Mouse (Mus musculus): ENCODE results near the gene Msantd2. TPM values are rescaled to one million over a fixed set of nuclear protein-coding genes. Genes with fewer than 3 reads are reported as not detected.

Gene Msantd2
- polyA plus RNA-seq, 1 experiment from 2014 or later = 35.7 TPM

DNA sequence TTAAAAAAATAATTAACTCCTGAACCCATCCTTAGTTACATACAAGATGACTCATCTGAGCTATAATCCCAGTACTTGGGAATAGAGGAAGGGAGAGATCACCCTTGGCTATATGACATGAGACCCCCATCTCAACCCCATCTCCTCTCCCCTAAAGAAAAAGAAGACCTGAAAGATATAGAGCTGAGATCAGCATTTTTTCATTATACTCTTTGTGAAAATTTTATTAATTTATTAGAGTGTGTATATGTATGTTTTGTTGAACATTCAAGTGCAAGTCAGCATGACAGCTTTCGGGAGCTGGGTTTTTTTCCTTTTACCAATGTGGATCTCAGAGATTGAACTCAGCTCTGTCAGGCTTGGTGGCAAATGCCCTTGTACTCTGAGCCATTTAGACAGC is 12.1 kb downstream of the Msantd2 start:
- 89% methylated on average over 1 of the region's 1 CpGs for WGBS

GRCm38 (mm10) chr9:37504348-37504747 is 15.2 kb downstream of the Msantd2 start:
- H3K4me3 ChIP-seq (ENCODE audit: low read depth, low read length) = no peak overlapping the region
- no peak overlapping the region for H3K9ac ChIP-seq
- H3K9me3 ChIP-seq (ENCODE audit: low read depth, low read length) = no peaks in the 10 kb centered on the region
- 0 out of 2 replicates have a peak, but pooled peaks cover 2% of the 10 kb centered on the region for H3K36me3 ChIP-seq (ENCODE audit: insufficient read depth)
- H3K27ac ChIP-seq (ENCODE audit: low read depth) = no peak overlapping the region
- no peak overlapping the region for H3K4me2 ChIP-seq
- peak; percentile 36; the same call in 1 of the 2 replicates for TF ChIP-seq CTCF (IDR thresholded peaks at IDR 0.05; ENCODE audit: low read depth)
- no peaks in the 10 kb centered on the region for H3K27me3 ChIP-seq (ENCODE audit: insufficient read depth, low read length)
- no peaks in the 10 kb centered on the region for H3K4me1 ChIP-seq (ENCODE audit: insufficient read depth)
- no peak for DNase-seq
- ATAC-seq (ENCODE audit: insufficient read depth) = no peak

More for the DNA sequence above, 12.1 kb downstream of the Msantd2 start:
- Histone ChIP-seq H3K36me3 (ENCODE audit: insufficient read depth) (0 out of 2 replicates have a peak, but pooled peaks cover 2% of the 10 kb centered on the region), H3K4me1 (ENCODE audit: insufficient read depth) (peaks cover 4% of the 10 kb centered on the region; the same call in 1 of the 2 replicates), H3K27ac (ENCODE audit: low read depth) (no peak overlapping the region), H3K27me3 (ENCODE audit: insufficient read depth, low read length) (no peaks in the 10 kb centered on the region), H3K4me2 (no peak overlapping the region), H3K9ac (no peak overlapping the region), H3K4me3 (ENCODE audit: low read depth, low read length) (no peak overlapping the region), H3K9me3 (ENCODE audit: low read depth, low read length) (no peaks in the 10 kb centered on the region)
- TF ChIP-seq CTCF (IDR thresholded peaks at IDR 0.05; ENCODE audit: low read depth) = no peak
- DNase-seq (no peak), ATAC-seq (ENCODE audit: insufficient read depth) (no peak)

DNA sequence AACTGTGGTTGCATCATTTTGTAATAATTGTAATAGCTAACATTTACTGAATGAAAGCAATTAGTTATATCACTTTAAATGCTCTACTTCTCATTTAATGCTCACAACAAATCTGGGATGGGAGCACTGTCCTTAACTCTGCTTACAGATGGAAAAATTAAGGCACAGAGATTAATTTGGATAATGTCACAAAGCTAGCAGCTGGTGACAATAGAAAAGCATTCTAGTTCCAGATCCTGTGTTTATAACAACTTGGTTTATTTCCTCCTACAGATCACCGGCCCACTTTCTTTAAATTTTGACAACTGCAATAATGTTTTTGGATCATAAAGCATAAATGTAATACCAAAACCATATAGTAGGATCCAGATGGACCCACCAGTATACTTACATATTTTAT is 16.9 kb downstream of the Msantd2 start:
- 38% methylated on average over 1 of the region's 1 CpGs for WGBS

DNA sequence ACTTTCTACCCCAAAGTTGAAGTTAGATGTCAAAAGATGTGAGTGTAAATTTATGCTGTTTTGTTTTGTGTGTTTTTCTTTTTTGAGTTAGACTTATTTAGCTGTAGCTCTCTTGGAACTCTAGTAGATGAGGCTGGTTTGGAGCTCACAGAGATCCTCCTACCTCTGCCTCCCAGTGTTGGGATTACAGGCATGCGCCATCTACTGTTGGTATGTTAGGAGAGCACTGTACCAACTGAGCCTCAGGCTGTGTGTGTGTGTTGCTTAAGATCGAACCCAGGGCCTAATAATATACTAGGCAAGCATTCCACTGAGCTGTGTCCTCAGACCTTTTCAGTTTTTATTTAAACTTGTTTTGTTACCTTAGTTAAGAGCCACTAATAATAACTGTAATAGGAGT is 23.0 kb downstream of the Msantd2 start:
- no peak overlapping the region for H3K27ac ChIP-seq (ENCODE audit: low read depth)
- WGBS = 94% methylated on average over 2 of the region's 2 CpGs
- TF ChIP-seq CTCF (IDR thresholded peaks at IDR 0.05; ENCODE audit: low read depth) = peak; percentile 21; the same call in 1 of the 2 replicates

More for the DNA sequence above, 16.9 kb downstream of the Msantd2 start:
- H3K4me1 ChIP-seq (ENCODE audit: insufficient read depth) = no peaks in the 10 kb centered on the region
- no peak for ATAC-seq (ENCODE audit: insufficient read depth)
- no peak overlapping the region for H3K27ac ChIP-seq (ENCODE audit: low read depth)
- H3K27me3 ChIP-seq (ENCODE audit: insufficient read depth, low read length) = no peaks in the 10 kb centered on the region
- no peak overlapping the region for H3K4me3 ChIP-seq (ENCODE audit: low read depth, low read length)
- TF ChIP-seq CTCF (IDR thresholded peaks at IDR 0.05; ENCODE audit: low read depth) = no peak
- no peaks in the 10 kb centered on the region for H3K36me3 ChIP-seq (ENCODE audit: insufficient read depth)
- H3K4me2 ChIP-seq = no peak overlapping the region
- DNase-seq = no peak
- no peaks in the 10 kb centered on the region for H3K9me3 ChIP-seq (ENCODE audit: low read depth, low read length)
- no peak overlapping the region for H3K9ac ChIP-seq

GRCm38 (mm10) chr9:37514456-37514855 is 25.3 kb downstream of the Msantd2 start:
- H3K4me2 ChIP-seq = no peak overlapping the region
- H3K4me1 ChIP-seq (ENCODE audit: insufficient read depth) = no peaks in the 10 kb centered on the region
- WGBS = 52% methylated on average over 3 of the region's 3 CpGs
- DNase-seq = peak; percentile 17
- no peaks in the 10 kb centered on the region for H3K9me3 ChIP-seq (ENCODE audit: low read depth, low read length)
- H3K36me3 ChIP-seq (ENCODE audit: insufficient read depth) = peaks cover 9% of the 10 kb centered on the region
- TF ChIP-seq CTCF (IDR thresholded peaks at IDR 0.05; ENCODE audit: low read depth) = no peak
- no peaks in the 10 kb centered on the region for H3K27me3 ChIP-seq (ENCODE audit: insufficient read depth, low read length)
- H3K9ac ChIP-seq = no peak overlapping the region
- no peak for ATAC-seq (ENCODE audit: insufficient read depth)
- no peak overlapping the region for H3K4me3 ChIP-seq (ENCODE audit: low read depth, low read length)
- H3K27ac ChIP-seq (ENCODE audit: low read depth) = no peak overlapping the region

More for the DNA sequence above, 23.0 kb downstream of the Msantd2 start:
- ATAC-seq (ENCODE audit: insufficient read depth) (no peak), DNase-seq (no peak)
- H3K36me3 ChIP-seq (ENCODE audit: insufficient read depth) = no peaks in the 10 kb centered on the region
- H3K4me1 ChIP-seq (ENCODE audit: insufficient read depth) = no peaks in the 10 kb centered on the region
- no peak overlapping the region for H3K4me2 ChIP-seq
- no peaks in the 10 kb centered on the region for H3K9me3 ChIP-seq (ENCODE audit: low read depth, low read length)
- H3K9ac ChIP-seq = no peak overlapping the region
- no peaks in the 10 kb centered on the region for H3K27me3 ChIP-seq (ENCODE audit: insufficient read depth, low read length)
- no peak overlapping the region for H3K4me3 ChIP-seq (ENCODE audit: low read depth, low read length)

DNA sequence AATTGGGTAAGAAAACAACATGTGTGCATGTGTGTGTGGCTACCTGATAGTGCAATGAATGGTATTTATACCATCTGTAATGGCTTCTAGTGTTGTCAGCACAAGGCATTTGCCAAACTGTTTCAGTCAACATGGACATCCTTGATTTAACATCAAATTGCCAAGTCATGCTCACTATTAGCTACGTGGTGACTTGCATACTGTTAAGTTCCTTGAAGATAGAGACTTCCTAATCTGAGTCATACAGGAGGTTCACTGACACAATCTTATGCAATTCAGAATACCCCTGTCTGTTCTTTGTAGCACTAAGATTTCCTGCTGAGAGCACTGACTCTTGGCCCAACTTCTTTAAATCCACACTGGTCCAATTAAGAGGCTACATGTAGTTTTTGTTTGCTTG is 28.3 kb downstream of the Msantd2 start:
- 68% methylated on average over 1 of the region's 1 CpGs for WGBS
- DNase-seq (no peak), ATAC-seq (ENCODE audit: insufficient read depth) (no peak)
- Histone ChIP-seq H3K9ac (no peak overlapping the region), H3K4me1 (ENCODE audit: insufficient read depth) (no peaks in the 10 kb centered on the region), H3K27ac (ENCODE audit: low read depth) (no peak overlapping the region), H3K27me3 (ENCODE audit: insufficient read depth, low read length) (no peaks in the 10 kb centered on the region), H3K4me3 (ENCODE audit: low read depth, low read length) (no peak overlapping the region), H3K36me3 (ENCODE audit: insufficient read depth) (peaks cover 27% of the 10 kb centered on the region), H3K4me2 (no peak overlapping the region), H3K9me3 (ENCODE audit: low read depth, low read length) (no peaks in the 10 kb centered on the region)
- TF ChIP-seq CTCF (IDR thresholded peaks at IDR 0.05; ENCODE audit: low read depth) = no peak

GRCm38 (mm10) chr9:37518991-37519390 is 29.9 kb downstream of the Msantd2 start:
- Histone ChIP-seq H3K9ac (no peak overlapping the region), H3K27me3 (ENCODE audit: insufficient read depth, low read length) (no peaks in the 10 kb centered on the region), H3K9me3 (ENCODE audit: low read depth, low read length) (no peaks in the 10 kb centered on the region), H3K4me1 (ENCODE audit: insufficient read depth) (no peaks in the 10 kb centered on the region), H3K4me3 (ENCODE audit: low read depth, low read length) (no peak overlapping the region), H3K27ac (ENCODE audit: low read depth) (no peak overlapping the region), H3K4me2 (no peak overlapping the region), H3K36me3 (ENCODE audit: insufficient read depth) (peaks cover 37% of the 10 kb centered on the region)
- ATAC-seq (ENCODE audit: insufficient read depth) (no peak), DNase-seq (no peak)
- 89% methylated on average over 8 of the region's 8 CpGs for WGBS
- no peak for TF ChIP-seq CTCF (IDR thresholded peaks at IDR 0.05; ENCODE audit: low read depth)

- DNase-seq (no peak), ATAC-seq (ENCODE audit: insufficient read depth) (no peak)
- no peaks in the 10 kb centered on the region for H3K9me3 ChIP-seq (ENCODE audit: low read depth, low read length)
- H3K4me2 ChIP-seq = no peak overlapping the region
- no peak overlapping the region for H3K4me3 ChIP-seq (ENCODE audit: low read depth, low read length)
- peaks cover 37% of the 10 kb centered on the region for H3K36me3 ChIP-seq (ENCODE audit: insufficient read depth)
- 87% methylated on average over 2 of the region's 2 CpGs for WGBS
- H3K9ac ChIP-seq = no peak overlapping the region
- TF ChIP-seq CTCF (IDR thresholded peaks at IDR 0.05; ENCODE audit: low read depth) = no peak
- H3K27me3 ChIP-seq (ENCODE audit: insufficient read depth, low read length) = no peaks in the 10 kb centered on the region
- H3K27ac ChIP-seq (ENCODE audit: low read depth) = no peak overlapping the region
- H3K4me1 ChIP-seq (ENCODE audit: insufficient read depth) = no peaks in the 10 kb centered on the region
Measured at GRCm38 (mm10) chr9:37519995-37520394, 30.9 kb downstream of the Msantd2 start.

All from lung, embryonic 14.5 days (tissue).